Mouse (Mus musculus): ENCODE results near the gene Chd3. TPM values are rescaled to one million over a fixed set of nuclear protein-coding genes. Genes with fewer than 3 reads are reported as not detected.

Chd3 gene
- total and polyA plus RNA-seq, 3 experiments = 31.9 to 92.0 (median 66.4) TPM

DNA sequence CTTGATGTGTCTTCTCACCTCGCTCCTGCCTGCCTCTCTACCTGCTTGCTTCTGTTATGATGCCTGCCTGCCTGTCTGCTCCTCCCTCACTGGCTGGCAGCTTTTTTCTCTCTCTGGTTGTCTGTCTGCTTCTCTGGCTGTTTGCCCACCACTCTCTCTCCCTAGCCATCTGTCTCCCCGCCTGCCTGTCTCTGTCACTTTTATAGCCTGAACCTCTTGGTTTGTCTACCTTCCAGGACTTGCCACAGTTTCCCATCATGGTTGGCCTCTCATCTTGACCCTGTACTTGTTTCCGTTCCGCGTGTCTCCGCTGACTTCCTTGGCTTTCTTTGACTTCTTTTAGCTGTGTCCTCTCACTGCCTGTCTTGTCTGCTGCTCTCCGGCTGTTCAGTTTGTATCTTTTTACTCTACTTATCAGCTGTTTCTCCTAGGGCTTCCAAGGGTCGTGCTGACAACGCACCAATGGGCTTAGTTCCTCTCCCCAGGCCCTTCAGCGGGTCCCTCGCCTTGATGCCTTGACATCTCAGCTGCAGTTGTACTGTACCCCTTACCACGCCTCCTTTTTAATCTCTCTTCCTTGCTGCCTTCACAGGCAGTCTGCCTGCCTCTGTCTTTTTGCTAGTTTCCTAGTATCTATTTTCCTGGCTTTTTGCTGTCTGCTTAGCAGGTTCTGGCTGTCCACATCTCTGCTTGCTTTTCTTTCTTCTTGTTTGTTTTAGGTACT, 3.0 kb upstream of the Chd3 start:
- Histone ChIP-seq H3K4me2 (ENCODE audit: insufficient read depth, low read depth, poor library complexity, severe bottlenecking) (no peak overlapping the region), H3K4me3 (replicated peaks in 1 of 3; ENCODE audit: low read depth in 2 of 3, low read length in 2 of 3, poor library complexity in 1 of 3) (no peak overlapping the region), H3K27me3 (replicated peaks) (no peaks in the 10 kb centered on the region), H3K9me3 (replicated peaks; ENCODE audit: low read length) (no peaks in the 10 kb centered on the region), H3K27ac (ENCODE audit: insufficient read depth, low read depth) (no peak overlapping the region), H3K36me3 (replicated peaks in 1 of 2; ENCODE audit: control insufficient read depth in 1 of 2, insufficient read depth in 1 of 2, low read length in 1 of 2) (peaks cover 7 to 39% of the 10 kb centered on the region in 2 experiments), H3K4me1 (ENCODE audit: control insufficient read depth in 1 of 2, insufficient read depth in 2 of 2) (peaks cover 4 to 23% of the 10 kb centered on the region in 2 experiments), H3K79me2 (replicated peaks; ENCODE audit: control insufficient read depth, extremely low read depth, insufficient read depth, poor library complexity, severe bottlenecking) (peaks cover 3% of the 10 kb centered on the region; the same call in 1 of the 2 replicates), H3K9ac (ENCODE audit: insufficient read depth, low read depth) (no peak overlapping the region)
- DNase-seq (ENCODE audit: extremely low read depth) = no peak
- dilution Hi-C loops (cut with MboI; ENCODE audit: extremely low pct_ligation_motif_present, extremely low pct_unique_long_range_greater_than_20kb, low sequenced_read_pairs) = no loop called here
- TF ChIP-seq RCOR1 (conservative IDR thresholded peaks at IDR 0.05; ENCODE audit: low read depth, low read length) (no peak), JUN (IDR thresholded peaks at IDR 0.05; ENCODE audit: insufficient read depth, low read depth, low read length) (no peak), KAT2A (IDR thresholded peaks at IDR 0.05; ENCODE audit: insufficient replicate concordance, low read length) (no peak), ZMIZ1 (IDR thresholded peaks at IDR 0.05; ENCODE audit: low read depth, low read length) (no peak)
- in situ Hi-C loops (cut with MboI; ENCODE audit: low pct_ligation_motif_present, low pct_unique_long_range_greater_than_20kb, low sequenced_read_pairs) = no loop called here

DNA sequence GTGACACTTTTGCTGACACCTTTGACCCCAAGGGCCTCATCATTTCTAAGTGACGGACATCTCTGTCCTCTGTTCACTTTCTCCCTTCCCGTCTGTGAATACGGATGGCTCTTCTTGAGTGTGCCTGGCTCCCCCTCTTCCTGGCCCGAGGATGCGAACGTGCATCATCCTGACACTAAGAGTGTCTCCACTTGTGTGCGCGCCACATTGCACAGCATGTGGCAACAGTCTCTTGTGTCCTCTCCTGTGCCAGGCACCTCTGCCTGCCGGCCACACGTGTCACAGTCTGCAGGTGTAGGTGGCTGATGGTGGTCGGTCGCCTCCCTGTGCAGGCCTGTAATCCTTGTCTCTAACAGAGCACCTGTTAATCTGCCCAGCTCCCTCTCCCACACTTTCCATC, 2.4 kb upstream of the Chd3 start:
- no peak for TF ChIP-seq POLR2A (IDR thresholded peaks at IDR 0.05; ENCODE audit: low read depth, low read length)
- dilution Hi-C loops (cut with MboI; ENCODE audit: extremely low pct_ligation_motif_present, extremely low pct_unique_long_range_greater_than_20kb, low sequenced_read_pairs) = no loop called here
- H3K9ac ChIP-seq (ENCODE audit: insufficient read depth, low read depth) = no peak overlapping the region
- no peak overlapping the region for H3K4me3 ChIP-seq (replicated peaks in 1 of 3; ENCODE audit: low read depth in 2 of 3, low read length in 2 of 3, poor library complexity in 1 of 3)
- H3K9me3 ChIP-seq (replicated peaks; ENCODE audit: low read length) = no peaks in the 10 kb centered on the region
- H3K4me2 ChIP-seq (ENCODE audit: insufficient read depth, low read depth, poor library complexity, severe bottlenecking) = no peak overlapping the region
- H3K36me3 ChIP-seq (replicated peaks in 1 of 2; ENCODE audit: control insufficient read depth in 1 of 2, insufficient read depth in 1 of 2, low read length in 1 of 2) = peaks cover 7 to 38% of the 10 kb centered on the region in 2 experiments
- H3K79me2 ChIP-seq (replicated peaks; ENCODE audit: control insufficient read depth, extremely low read depth, insufficient read depth, poor library complexity, severe bottlenecking) = peaks cover 3% of the 10 kb centered on the region; the same call in 1 of the 2 replicates
- peaks cover 4 to 23% of the 10 kb centered on the region in 2 experiments for H3K4me1 ChIP-seq (ENCODE audit: control insufficient read depth in 1 of 2, insufficient read depth in 2 of 2)
- in situ Hi-C loops (cut with MboI; ENCODE audit: low pct_ligation_motif_present, low pct_unique_long_range_greater_than_20kb, low sequenced_read_pairs) = no loop called here
- H3K27ac ChIP-seq (ENCODE audit: insufficient read depth, low read depth) = no peak overlapping the region
- H3K27me3 ChIP-seq (replicated peaks) = no peaks in the 10 kb centered on the region
- no peak for DNase-seq (ENCODE audit: extremely low read depth)

DNA sequence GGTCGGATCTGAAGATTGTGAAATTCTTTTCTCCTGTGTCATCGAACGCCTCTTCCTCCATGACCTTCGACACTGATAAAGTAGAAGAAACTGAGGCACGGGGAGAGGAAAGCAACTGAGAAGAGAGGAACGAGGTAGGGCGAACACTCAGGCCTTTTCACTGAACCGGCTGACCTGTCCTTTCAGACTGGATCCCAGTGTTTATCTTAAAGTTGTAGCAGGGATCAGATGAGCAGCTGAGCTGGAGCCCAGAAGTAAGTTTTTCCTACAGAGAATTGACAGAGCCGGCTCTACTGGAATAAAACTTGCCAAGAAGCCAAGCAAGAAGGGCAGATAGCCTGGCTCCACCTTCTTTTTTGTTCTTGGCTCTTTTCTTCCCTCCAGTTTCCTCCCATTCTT, 1.6 kb upstream of the Chd3 start:
- H3K4me3 ChIP-seq (replicated peaks in 1 of 3; ENCODE audit: low read depth in 2 of 3, low read length in 2 of 3, poor library complexity in 1 of 3) = no peak overlapping the region
- no peak overlapping the region for H3K9ac ChIP-seq (ENCODE audit: insufficient read depth, low read depth)
- TF ChIP-seq TBP (conservative IDR thresholded peaks at IDR 0.05; ENCODE audit: low read depth, low read length) (no peak), SMC3 (IDR thresholded peaks at IDR 0.05; ENCODE audit: low read depth, low read length) (no peak), CHD2 (IDR thresholded peaks at IDR 0.05; ENCODE audit: low read length) (no peak), JUND (conservative IDR thresholded peaks at IDR 0.05; ENCODE audit: low read depth, low read length) (no peak), CTCF (conservative IDR thresholded peaks at IDR 0.05 in 1 of 2, IDR thresholded peaks at IDR 0.05 in 1 of 2; ENCODE audit: low read depth in 2 of 2, low read length in 2 of 2) (no peak), ZKSCAN1 (IDR thresholded peaks at IDR 0.05; ENCODE audit: borderline replicate concordance, low read depth, low read length) (no peak), ZMIZ1 (IDR thresholded peaks at IDR 0.05; ENCODE audit: low read depth, low read length) (no peak), BHLHE40 (IDR thresholded peaks at IDR 0.05; ENCODE audit: low read depth, low read length) (no peak), GABPA (IDR thresholded peaks at IDR 0.05; ENCODE audit: insufficient replicate concordance, low read depth, low read length) (no peak), SIN3A (IDR thresholded peaks at IDR 0.05; ENCODE audit: low read length) (no peak), USF2 (conservative IDR thresholded peaks at IDR 0.05; ENCODE audit: low read depth, low read length) (no peak), TCF12 (IDR thresholded peaks at IDR 0.05; ENCODE audit: low read depth, low read length) (no peak), NELFE (IDR thresholded peaks at IDR 0.05; ENCODE audit: low read depth, low read length) (no peak), ELF1 (IDR thresholded peaks at IDR 0.05; ENCODE audit: low read depth, low read length) (no peak), USF1 (IDR thresholded peaks at IDR 0.05; ENCODE audit: low read depth, low read length) (no peak), ZNF384 (IDR thresholded peaks at IDR 0.05; ENCODE audit: low read depth, low read length) (no peak)
- dilution Hi-C loops (cut with MboI; ENCODE audit: extremely low pct_ligation_motif_present, extremely low pct_unique_long_range_greater_than_20kb, low sequenced_read_pairs) = no loop called here
- no peak for DNase-seq (ENCODE audit: extremely low read depth)
- H3K36me3 ChIP-seq (replicated peaks in 1 of 2; ENCODE audit: control insufficient read depth in 1 of 2, insufficient read depth in 1 of 2, low read length in 1 of 2) = peaks cover 7 to 37% of the 10 kb centered on the region in 2 experiments
- H3K4me2 ChIP-seq (ENCODE audit: insufficient read depth, low read depth, poor library complexity, severe bottlenecking) = no peak overlapping the region
- in situ Hi-C loops (cut with MboI; ENCODE audit: low pct_ligation_motif_present, low pct_unique_long_range_greater_than_20kb, low sequenced_read_pairs) = no loop called here
- peaks cover 3% of the 10 kb centered on the region; the same call in 1 of the 2 replicates for H3K79me2 ChIP-seq (replicated peaks; ENCODE audit: control insufficient read depth, extremely low read depth, insufficient read depth, poor library complexity, severe bottlenecking)
- no peaks in the 10 kb centered on the region for H3K9me3 ChIP-seq (replicated peaks; ENCODE audit: low read length)
- no peaks in the 10 kb centered on the region for H3K27me3 ChIP-seq (replicated peaks)
- peaks cover 7 to 24% of the 10 kb centered on the region in 2 experiments for H3K4me1 ChIP-seq (ENCODE audit: control insufficient read depth in 1 of 2, insufficient read depth in 2 of 2)
- no peak overlapping the region for H3K27ac ChIP-seq (ENCODE audit: insufficient read depth, low read depth)

Data from CH12.LX (cell line).